Comparison of ENCODE assay signal across 16 mouse cellular contexts in the genomic region with DNA sequence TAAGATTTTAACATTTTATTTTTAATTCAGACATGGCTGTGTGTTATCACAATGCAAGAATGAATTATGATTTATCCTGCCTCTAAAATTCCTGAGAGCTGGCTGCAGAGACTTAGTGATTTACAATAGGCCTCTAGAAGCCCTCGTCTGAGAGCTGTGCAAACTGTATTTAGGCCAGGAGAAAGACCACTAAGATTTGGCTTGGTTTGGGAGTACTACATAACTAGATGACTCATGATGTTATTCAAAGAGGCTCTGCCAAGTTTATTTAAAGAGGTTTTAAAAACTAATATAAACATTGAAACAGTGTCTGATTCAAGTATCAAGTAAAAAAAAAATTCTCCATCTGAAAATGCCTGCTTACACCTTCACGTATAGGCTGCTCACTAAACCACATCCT.
DNase-seq lines count a peak whose midpoint lies in the region; ATAC-seq and TF ChIP-seq lines count a peak whose summit lies in the region.
"Had no signal": no experiment of that assay in that cellular context is flagged by ENCODE, and none has a peak within 500 bp of the region (broad histone marks: within the 10 kb centered on the region; RNA-seq: fewer than 3 reads in every experiment).

No protein-coding gene starts in this region.

- no peak for TF ChIP-seq CTCF in kidney, postnatal 0 days (IDR thresholded peaks at IDR 0.05; ENCODE audit: low read depth)
- TF ChIP-seq CTCF in stomach, postnatal 0 days (IDR thresholded peaks at IDR 0.05; ENCODE audit: low read depth): no peak

- no peak for TF ChIP-seq EP300 in stomach, postnatal 0 days (optimal IDR thresholded peaks at IDR 0.05)

- ATAC-seq in kidney, postnatal 0 days (replicated peaks; ENCODE audit: low FRiP score, low read depth): no peak
- ATAC-seq in stomach, embryonic 14.5 days (ENCODE audit: insufficient number of reproducible peaks, insufficient read depth, low FRiP score, low read depth): no peak
- ATAC-seq in stomach, postnatal 0 days (ENCODE audit: low FRiP score, low TSS enrichment): no peak
- ATAC-seq: forebrain, embryonic 14.5 days; hindbrain, postnatal 0 days; liver, embryonic 12.5 days had no signal

- no peak overlapping the region for H3K27ac ChIP-seq in kidney, postnatal 0 days
- H3K27ac ChIP-seq in stomach, embryonic 14.5 days (ENCODE audit: low read length): peak overlapping the region; percentile 79
- H3K27ac ChIP-seq in stomach, postnatal 0 days (replicated peaks): no peak overlapping the region; the same call in 1 of the 2 replicates
- no peak overlapping the region for H3K27ac ChIP-seq in forebrain, embryonic 10.5 days
- H3K27ac ChIP-seq: heart, embryonic 15.5 days; hindbrain, embryonic 10.5 days; hindbrain, postnatal 0 days; liver, embryonic 12.5 days; macrophage; midbrain, embryonic 10.5 days had no signal

- no peaks in the 10 kb centered on the region for H3K4me1 ChIP-seq in kidney, postnatal 0 days (replicated peaks; ENCODE audit: insufficient read depth, low read length)
- H3K4me1 ChIP-seq in stomach, embryonic 14.5 days (ENCODE audit: control insufficient read depth, insufficient read depth, low read length): peaks cover 22% of the 10 kb centered on the region
- no peaks in the 10 kb centered on the region for H3K4me1 ChIP-seq in stomach, postnatal 0 days (replicated peaks; ENCODE audit: control insufficient read depth, insufficient read depth)
- H3K4me1 ChIP-seq in forebrain, embryonic 10.5 days: no peaks in the 10 kb centered on the region
- H3K4me1 ChIP-seq: heart, embryonic 15.5 days; hindbrain, embryonic 10.5 days; liver, embryonic 12.5 days; midbrain, embryonic 10.5 days had no signal

- no peaks in the 10 kb centered on the region for H3K36me3 ChIP-seq in kidney, postnatal 0 days (ENCODE audit: insufficient read depth, low read length)
- no peaks in the 10 kb centered on the region for H3K36me3 ChIP-seq in stomach, embryonic 14.5 days (ENCODE audit: control insufficient read depth, insufficient read depth, low read length)
- H3K36me3 ChIP-seq in stomach, postnatal 0 days (ENCODE audit: control insufficient read depth, insufficient read depth, low read length): no peaks in the 10 kb centered on the region
- H3K36me3 ChIP-seq in forebrain, embryonic 10.5 days (replicated peaks): no peaks in the 10 kb centered on the region
- H3K36me3 ChIP-seq: heart, embryonic 15.5 days; hindbrain, embryonic 10.5 days; liver, embryonic 12.5 days; midbrain, embryonic 10.5 days had no signal

- H3K9me3 ChIP-seq in kidney, postnatal 0 days (replicated peaks; ENCODE audit: low read length): no peaks in the 10 kb centered on the region
- H3K9me3 ChIP-seq in stomach, embryonic 14.5 days (ENCODE audit: control insufficient read depth, low read depth, low read length): no peaks in the 10 kb centered on the region
- H3K9me3 ChIP-seq in stomach, postnatal 0 days (ENCODE audit: control insufficient read depth, low read length): no peaks in the 10 kb centered on the region
- no peaks in the 10 kb centered on the region for H3K9me3 ChIP-seq in forebrain, embryonic 10.5 days
- H3K9me3 ChIP-seq: heart, embryonic 15.5 days; hindbrain, embryonic 10.5 days; liver, embryonic 12.5 days; midbrain, embryonic 10.5 days had no signal

- peak; percentile 88 for DNase-seq in kidney, postnatal 0 days (ENCODE audit: low spot score)
- no peak for DNase-seq in kidney, postnatal 36 days
- DNase-seq in stomach, postnatal 0 days (ENCODE audit: low spot score): no peak
- peak; percentile 71 for DNase-seq in fibroblast of lung, adult 2 months (ENCODE audit: low read depth)
- no peak for DNase-seq in yolk sac, embryonic 10.5 days (ENCODE audit: low spot score)
- DNase-seq in forebrain, embryonic 10.5 days (ENCODE audit: extremely low spot score, low spot score): no peak
- DNase-seq: cerebellum, adult 11-12 months; gastrocnemius, postnatal 14 days had no signal

- H3K4me3 ChIP-seq in kidney, postnatal 0 days (replicated peaks; ENCODE audit: low read depth, low read length): no peak overlapping the region
- H3K4me3 ChIP-seq in stomach, embryonic 14.5 days (ENCODE audit: low read depth, low read length): no peak overlapping the region
- H3K4me3 ChIP-seq in stomach, postnatal 0 days (ENCODE audit: low read depth, low read length): no peak overlapping the region
- H3K4me3 ChIP-seq in forebrain, embryonic 10.5 days: no peak overlapping the region
- H3K4me3 ChIP-seq: heart, embryonic 15.5 days; hindbrain, embryonic 10.5 days; liver, embryonic 12.5 days; midbrain, embryonic 10.5 days had no signal

- no peak overlapping the region for H3K4me2 ChIP-seq in kidney, postnatal 0 days (ENCODE audit: low read length)
- H3K4me2 ChIP-seq in stomach, embryonic 14.5 days (replicated peaks; ENCODE audit: low read depth, low read length): no peak overlapping the region
- no peak overlapping the region for H3K4me2 ChIP-seq in stomach, postnatal 0 days (replicated peaks; ENCODE audit: low read depth)
- H3K4me2 ChIP-seq: heart, embryonic 15.5 days; liver, embryonic 12.5 days had no signal

- WGBS in kidney, postnatal 0 days: 52% methylated on average over 2 of the region's 2 CpGs
- 38% methylated on average over 2 of the region's 2 CpGs for WGBS in stomach, embryonic 14.5 days
- 36% methylated on average over 2 of the region's 2 CpGs for WGBS in stomach, postnatal 0 days
- 87% methylated on average over 2 of the region's 2 CpGs for WGBS in forebrain, embryonic 10.5 days

- no peaks in the 10 kb centered on the region for H3K27me3 ChIP-seq in kidney, postnatal 0 days (ENCODE audit: insufficient read depth, low read length)
- no peaks in the 10 kb centered on the region for H3K27me3 ChIP-seq in stomach, embryonic 14.5 days (ENCODE audit: control insufficient read depth, insufficient read depth, low read length)
- H3K27me3 ChIP-seq in stomach, postnatal 0 days (ENCODE audit: control insufficient read depth, insufficient read depth, low read length): no peaks in the 10 kb centered on the region
- no peaks in the 10 kb centered on the region for H3K27me3 ChIP-seq in forebrain, embryonic 10.5 days (ENCODE audit: poor library complexity, severe bottlenecking)
- H3K27me3 ChIP-seq: heart, embryonic 15.5 days; liver, embryonic 12.5 days had no signal

- no peak overlapping the region for H3K9ac ChIP-seq in kidney, postnatal 0 days (ENCODE audit: low read depth, low read length)
- H3K9ac ChIP-seq in stomach, embryonic 14.5 days (replicated peaks; ENCODE audit: low read depth, low read length): no peak overlapping the region
- no peak overlapping the region for H3K9ac ChIP-seq in stomach, postnatal 0 days (ENCODE audit: low read length)
- H3K9ac ChIP-seq: heart, embryonic 15.5 days; liver, embryonic 12.5 days had no signal

Comparison
In these comparisons a context has a peak if more than half of its experiments do, and no peak if none do; other contexts are left out.
1. DNase-seq: peak in kidney, postnatal 0 days (single experiment) and fibroblast of lung, adult 2 months (single experiment); none in kidney, postnatal 36 days (0 of 2), stomach, postnatal 0 days (single experiment), yolk sac, embryonic 10.5 days (single experiment) and forebrain, embryonic 10.5 days (single experiment).